Mouse (Mus musculus): ENCODE data around the gene Myo1e. TPM values are rescaled to one million over a fixed set of nuclear protein-coding genes. Genes with fewer than 3 reads are reported as not detected.

Myo1e gene
- 6.5 TPM for polyA plus RNA-seq (2014; fragmentation: Illumina TruSeq; extraction: RNeasy Lipid Tissue Mini Kit (QIAGEN cat#74804); ENCODE audit: low read depth, low replicate concordance)

DNA sequence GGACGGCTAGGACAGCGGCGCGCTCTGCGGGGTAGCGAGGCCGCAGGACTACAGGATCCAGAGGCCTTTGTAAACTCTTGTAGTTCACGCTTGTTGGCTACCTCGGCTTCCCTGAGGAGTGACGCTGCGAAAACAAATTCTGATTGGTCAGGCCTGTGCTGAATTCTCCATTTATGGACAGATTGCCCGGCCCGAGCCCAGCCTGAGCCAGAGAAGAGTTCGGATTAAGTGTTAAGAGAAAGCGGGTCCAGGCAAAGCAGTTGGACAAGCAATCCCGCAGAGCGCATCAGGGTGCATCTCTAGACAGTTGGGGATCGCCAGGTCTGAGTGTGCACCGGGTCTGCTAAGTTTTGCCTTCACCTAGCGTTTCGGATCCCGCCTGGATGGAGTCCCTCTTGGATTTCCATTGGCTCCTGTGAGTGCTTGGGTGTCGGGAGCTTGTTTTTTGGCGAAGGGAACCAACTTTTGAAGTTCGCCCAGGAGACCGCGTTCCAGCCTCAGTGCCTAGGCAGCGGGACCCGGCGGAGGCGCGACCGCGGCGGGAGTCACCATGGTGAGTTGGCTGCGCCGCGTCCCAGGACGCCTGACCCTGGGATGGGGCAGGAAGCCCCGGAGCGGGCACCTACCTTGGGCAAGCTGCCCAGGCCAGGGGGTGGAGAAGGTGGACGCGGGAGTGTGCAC is at the start of gene Myo1e:
Gene Myo1e, plus strand, starts transcription at position 200 of the 681 bp plus-strand sequence.

DNA sequence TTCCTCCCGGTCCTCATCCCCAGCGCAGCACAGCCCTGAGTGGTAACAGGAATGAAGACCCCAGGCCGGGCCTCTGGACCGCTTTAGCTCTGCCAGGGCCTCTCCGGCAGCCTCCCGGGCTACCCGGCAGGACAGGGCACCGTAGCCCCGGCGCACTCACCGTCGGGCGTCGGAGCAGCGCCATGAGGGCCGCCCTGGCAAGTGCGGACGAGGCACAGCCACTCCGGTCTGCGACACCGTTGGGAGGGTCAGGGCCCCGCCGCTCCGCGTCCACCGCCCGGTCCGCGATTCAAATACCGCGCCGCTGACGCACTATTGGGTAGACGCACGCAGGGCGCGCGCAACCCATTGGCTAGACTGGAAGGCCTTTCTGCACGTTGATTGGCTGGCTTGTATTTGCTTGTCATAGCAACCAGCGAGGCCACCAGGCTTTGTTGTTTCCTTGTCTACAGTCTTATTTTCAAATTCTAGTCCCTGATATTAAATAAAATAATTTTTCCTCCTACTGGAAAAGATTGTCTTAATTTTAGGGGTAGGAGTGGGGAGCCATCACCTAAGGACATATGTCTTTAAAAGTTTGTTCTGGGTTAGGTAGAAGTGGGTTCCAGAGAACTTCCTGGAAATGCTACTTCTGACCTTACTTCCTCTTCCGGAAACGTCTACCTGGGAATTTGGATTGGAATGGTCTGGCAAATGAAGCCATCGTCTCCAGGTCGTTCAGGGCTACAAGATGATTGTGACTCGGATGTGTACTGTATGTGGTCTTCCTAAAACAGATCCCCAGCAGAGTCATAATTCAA is 214.3 kb downstream of the Myo1e start, which contains the start of gene Ccnb2:
Gene Ccnb2, minus strand, starts transcription at position 291 of the 800 bp plus-strand sequence.

Other genes with a start within 250 kb of the Myo1e start
- 101 TPM for gene Bnip2, start 217.9 kb upstream of the Myo1e start, polyA plus RNA-seq (2014; fragmentation: Illumina TruSeq; extraction: RNeasy Lipid Tissue Mini Kit (QIAGEN cat#74804); ENCODE audit: low read depth, low replicate concordance)
- gene Gtf2a2, start 194.8 kb upstream of the Myo1e start, polyA plus RNA-seq (2014; fragmentation: Illumina TruSeq; extraction: RNeasy Lipid Tissue Mini Kit (QIAGEN cat#74804); ENCODE audit: low read depth, low replicate concordance), result 79.2 TPM
- gene Gcnt3, start 169.3 kb upstream of the Myo1e start, polyA plus RNA-seq (2014; fragmentation: Illumina TruSeq; extraction: RNeasy Lipid Tissue Mini Kit (QIAGEN cat#74804); ENCODE audit: low read depth, low replicate concordance), result not detected
- gene Fam81a, start 64.8 kb upstream of the Myo1e start, polyA plus RNA-seq (2014; fragmentation: Illumina TruSeq; extraction: RNeasy Lipid Tissue Mini Kit (QIAGEN cat#74804); ENCODE audit: low read depth, low replicate concordance), result 3.5 TPM
- gene Ccnb2, start 214.2 kb downstream of the Myo1e start, polyA plus RNA-seq (2014; fragmentation: Illumina TruSeq; extraction: RNeasy Lipid Tissue Mini Kit (QIAGEN cat#74804); ENCODE audit: low read depth, low replicate concordance), result 0.60 TPM